Mouse (Mus musculus) CH12.LX (cell line): ENCODE measurements around the gene Olfr1183. TPM values are rescaled to one million over a fixed set of nuclear protein-coding genes. Genes with fewer than 3 reads are reported as not detected.

Experiments used
- polyA plus RNA-seq: library from polyadenylated mRNA; unstranded; fragments of >175 nt; gene quantifications from 2 replicates; pipeline ENCODE4 v1.2.1, GENCODE M21; 2012; ENCODE audit warnings: low read depth; ENCODE audit not compliant: insufficient read length
- total RNA-seq, 2 experiments: library from RNA; depleted of rRNA; stranded (reverse); fragments of 300-350 nt in 1 of 2; fragments of >200 nt in 1 of 2; gene quantifications; 2 replicates each; pipeline ENCODE4 v1.2.3; 2012 to 2014

Gene Olfr1183
- total and polyA plus RNA-seq, 3 experiments: not detected

Other genes starting within 250 kb of the Olfr1183 start
Only the 20 nearest of the 21 such genes appear.
- gene Olfr1170, start 226.5 kb upstream of the Olfr1183 start, total RNA-seq (2012; rRNA removed): not detected in 2 replicates
- gene Olfr1170, start 226.5 kb upstream of the Olfr1183 start, total RNA-seq (2014; rRNA removed): not detected in 2 replicates
- gene Olfr1170, start 226.5 kb upstream of the Olfr1183 start, polyA plus RNA-seq: not detected in 2 replicates
- not detected in 2 replicates for gene Olfr1173, start 175.0 kb upstream of the Olfr1183 start, total RNA-seq (2012; rRNA removed)
- not detected in 2 replicates for gene Olfr1173, start 175.0 kb upstream of the Olfr1183 start, total RNA-seq (2014; rRNA removed)
- gene Olfr1173, start 175.0 kb upstream of the Olfr1183 start, polyA plus RNA-seq: not detected in 2 replicates
- not detected in 2 replicates for gene Olfr1174-ps, start 139.7 kb upstream of the Olfr1183 start, total RNA-seq (2012; rRNA removed)
- gene Olfr1174-ps, start 139.7 kb upstream of the Olfr1183 start, total RNA-seq (2014; rRNA removed): not detected in 2 replicates
- gene Olfr1174-ps, start 139.7 kb upstream of the Olfr1183 start, polyA plus RNA-seq: not detected in 2 replicates
- gene Olfr1175-ps, start 127.7 kb upstream of the Olfr1183 start, total RNA-seq (2012; rRNA removed): not detected in 2 replicates
- not detected in 2 replicates for gene Olfr1175-ps, start 127.7 kb upstream of the Olfr1183 start, total RNA-seq (2014; rRNA removed)
- not detected in 2 replicates for gene Olfr1175-ps, start 127.7 kb upstream of the Olfr1183 start, polyA plus RNA-seq
- not detected in 2 replicates for gene Olfr1176, start 118.1 kb upstream of the Olfr1183 start, total RNA-seq (2012; rRNA removed)
- not detected in 2 replicates for gene Olfr1176, start 118.1 kb upstream of the Olfr1183 start, total RNA-seq (2014; rRNA removed)
- not detected in 2 replicates for gene Olfr1176, start 118.1 kb upstream of the Olfr1183 start, polyA plus RNA-seq
- not detected in 2 replicates for gene Olfr1177-ps, start 108.4 kb upstream of the Olfr1183 start, total RNA-seq (2012; rRNA removed)
- not detected in 2 replicates for gene Olfr1177-ps, start 108.4 kb upstream of the Olfr1183 start, total RNA-seq (2014; rRNA removed)
- gene Olfr1177-ps, start 108.4 kb upstream of the Olfr1183 start, polyA plus RNA-seq: not detected in 2 replicates
- not detected in 2 replicates for gene Olfr1178, start 67.8 kb upstream of the Olfr1183 start, total RNA-seq (2012; rRNA removed)
- not detected in 2 replicates for gene Olfr1178, start 67.8 kb upstream of the Olfr1183 start, total RNA-seq (2014; rRNA removed)
- gene Olfr1178, start 67.8 kb upstream of the Olfr1183 start, polyA plus RNA-seq: 0.04 TPM in 1 of 2 replicates, not detected in the other
- gene Olfr1179, start 48.4 kb upstream of the Olfr1183 start, total RNA-seq (2012; rRNA removed): not detected in 2 replicates
- gene Olfr1179, start 48.4 kb upstream of the Olfr1183 start, total RNA-seq (2014; rRNA removed): not detected in 2 replicates
- gene Olfr1179, start 48.4 kb upstream of the Olfr1183 start, polyA plus RNA-seq: not detected in 2 replicates
- gene Olfr1180, start 35.7 kb upstream of the Olfr1183 start, total RNA-seq (2012; rRNA removed): not detected in 2 replicates
- not detected in 2 replicates for gene Olfr1180, start 35.7 kb upstream of the Olfr1183 start, total RNA-seq (2014; rRNA removed)
- not detected in 2 replicates for gene Olfr1180, start 35.7 kb upstream of the Olfr1183 start, polyA plus RNA-seq
- not detected in 2 replicates for gene Olfr1181, start 28.7 kb upstream of the Olfr1183 start, total RNA-seq (2012; rRNA removed)
- not detected in 2 replicates for gene Olfr1181, start 28.7 kb upstream of the Olfr1183 start, total RNA-seq (2014; rRNA removed)
- not detected in 2 replicates for gene Olfr1181, start 28.7 kb upstream of the Olfr1183 start, polyA plus RNA-seq
- not detected in 2 replicates for gene Gm13757, start 5.7 kb upstream of the Olfr1183 start, total RNA-seq (2012; rRNA removed)
- gene Gm13757, start 5.7 kb upstream of the Olfr1183 start, total RNA-seq (2014; rRNA removed): not detected in 2 replicates
- not detected in 2 replicates for gene Gm13757, start 5.7 kb upstream of the Olfr1183 start, polyA plus RNA-seq
- gene Olfr1184, start 28.7 kb downstream of the Olfr1183 start, total RNA-seq (2012; rRNA removed): not detected in 2 replicates
- not detected in 2 replicates for gene Olfr1184, start 28.7 kb downstream of the Olfr1183 start, total RNA-seq (2014; rRNA removed)
- not detected in 2 replicates for gene Olfr1184, start 28.7 kb downstream of the Olfr1183 start, polyA plus RNA-seq
- not detected in 2 replicates for gene Olfr1185-ps1, start 38.5 kb downstream of the Olfr1183 start, total RNA-seq (2012; rRNA removed)
- gene Olfr1185-ps1, start 38.5 kb downstream of the Olfr1183 start, total RNA-seq (2014; rRNA removed): not detected in 2 replicates
- gene Olfr1185-ps1, start 38.5 kb downstream of the Olfr1183 start, polyA plus RNA-seq: not detected in 2 replicates
- not detected in 2 replicates for gene Olfr1186, start 63.7 kb downstream of the Olfr1183 start, total RNA-seq (2012; rRNA removed)
- not detected in 2 replicates for gene Olfr1186, start 63.7 kb downstream of the Olfr1183 start, total RNA-seq (2014; rRNA removed)
- not detected in 2 replicates for gene Olfr1186, start 63.7 kb downstream of the Olfr1183 start, polyA plus RNA-seq
- gene Olfr1188, start 102.1 kb downstream of the Olfr1183 start, total RNA-seq (2012; rRNA removed): not detected in 2 replicates
- gene Olfr1188, start 102.1 kb downstream of the Olfr1183 start, total RNA-seq (2014; rRNA removed): not detected in 2 replicates
- gene Olfr1188, start 102.1 kb downstream of the Olfr1183 start, polyA plus RNA-seq: not detected in 2 replicates
- gene Olfr1189, start 131.6 kb downstream of the Olfr1183 start, total RNA-seq (2012; rRNA removed): not detected in 2 replicates
- not detected in 2 replicates for gene Olfr1189, start 131.6 kb downstream of the Olfr1183 start, total RNA-seq (2014; rRNA removed)
- not detected in 2 replicates for gene Olfr1189, start 131.6 kb downstream of the Olfr1183 start, polyA plus RNA-seq
- gene Olfr1191-ps1, start 185.7 kb downstream of the Olfr1183 start, total RNA-seq (2012; rRNA removed): not detected in 2 replicates
- gene Olfr1191-ps1, start 185.7 kb downstream of the Olfr1183 start, total RNA-seq (2014; rRNA removed): not detected in 2 replicates
- not detected in 2 replicates for gene Olfr1191-ps1, start 185.7 kb downstream of the Olfr1183 start, polyA plus RNA-seq
- gene Olfr1192-ps1, start 193.6 kb downstream of the Olfr1183 start, total RNA-seq (2012; rRNA removed): not detected in 2 replicates
- gene Olfr1192-ps1, start 193.6 kb downstream of the Olfr1183 start, total RNA-seq (2014; rRNA removed): not detected in 2 replicates
- not detected in 2 replicates for gene Olfr1192-ps1, start 193.6 kb downstream of the Olfr1183 start, polyA plus RNA-seq
- gene Olfr1193, start 220.8 kb downstream of the Olfr1183 start, total RNA-seq (2012; rRNA removed): not detected in 2 replicates
- gene Olfr1193, start 220.8 kb downstream of the Olfr1183 start, total RNA-seq (2014; rRNA removed): not detected in 2 replicates
- gene Olfr1193, start 220.8 kb downstream of the Olfr1183 start, polyA plus RNA-seq: not detected in 2 replicates
- gene Olfr1195, start 234.3 kb downstream of the Olfr1183 start, total RNA-seq (2012; rRNA removed): not detected in 2 replicates
- not detected in 2 replicates for gene Olfr1195, start 234.3 kb downstream of the Olfr1183 start, total RNA-seq (2014; rRNA removed)
- not detected in 2 replicates for gene Olfr1195, start 234.3 kb downstream of the Olfr1183 start, polyA plus RNA-seq